Mouse (Mus musculus): ENCODE data around the gene Cdan1.
"Not testable (repeated sequence)": the region's sequence is repeated elsewhere in the genome, so short reads cannot be mapped to it uniquely, and the experiment has no call there.

Gene Cdan1

DNA sequence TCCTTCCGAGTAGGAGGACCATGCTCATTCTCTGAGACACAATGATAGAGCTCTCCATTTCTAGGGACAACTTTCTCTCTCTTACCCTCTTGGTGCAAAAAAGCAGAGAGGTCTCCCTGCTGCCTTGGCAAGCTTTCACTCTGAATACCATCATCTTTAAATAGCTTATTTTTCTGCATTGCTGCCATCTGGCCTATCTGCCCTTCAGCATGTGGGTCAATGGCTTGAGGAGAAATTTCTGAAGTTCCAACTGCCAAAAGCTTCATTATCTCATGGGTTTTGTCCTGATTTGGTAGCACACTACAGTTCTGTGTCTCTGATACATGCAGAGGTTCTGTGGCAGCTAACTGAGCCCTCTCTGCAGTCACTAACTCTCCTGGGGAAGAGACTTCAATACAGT, 104.4 kb downstream of the Cdan1 start:
- no peak for DNase-seq (ENCODE audit: low spot score)

DNA sequence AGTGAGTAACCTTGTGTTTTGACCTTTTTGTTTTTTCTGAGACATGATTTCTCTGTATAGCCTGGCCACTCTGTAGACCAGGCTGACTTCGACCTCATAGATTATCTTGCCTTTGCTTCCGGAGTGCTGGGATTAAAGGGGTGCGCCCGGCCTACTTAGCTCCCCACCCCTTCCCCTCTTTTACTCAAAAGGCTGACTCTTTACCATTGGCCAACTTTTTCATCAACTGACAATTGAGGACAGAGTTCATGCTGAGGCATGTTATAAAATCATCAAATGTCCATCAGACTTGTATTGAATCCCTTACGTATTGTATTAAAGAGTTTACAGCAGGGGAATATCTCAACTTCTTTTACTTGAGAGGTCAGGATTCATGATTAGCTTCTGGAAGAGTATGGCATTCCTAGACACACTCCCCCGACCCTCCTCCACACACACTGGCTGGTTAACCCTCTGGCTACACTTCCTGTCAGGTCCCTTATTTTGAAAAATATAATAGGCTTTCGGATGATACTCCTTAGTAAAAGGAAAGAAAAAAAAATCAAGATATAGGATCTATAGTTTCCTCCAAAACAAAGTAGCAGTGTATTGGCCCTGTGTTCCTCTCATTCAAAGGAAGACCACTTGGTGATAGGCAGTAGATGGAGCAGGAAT, 117.9 kb downstream of the Cdan1 start:
- peak; percentile 68 for DNase-seq (ENCODE audit: low spot score)

DNA sequence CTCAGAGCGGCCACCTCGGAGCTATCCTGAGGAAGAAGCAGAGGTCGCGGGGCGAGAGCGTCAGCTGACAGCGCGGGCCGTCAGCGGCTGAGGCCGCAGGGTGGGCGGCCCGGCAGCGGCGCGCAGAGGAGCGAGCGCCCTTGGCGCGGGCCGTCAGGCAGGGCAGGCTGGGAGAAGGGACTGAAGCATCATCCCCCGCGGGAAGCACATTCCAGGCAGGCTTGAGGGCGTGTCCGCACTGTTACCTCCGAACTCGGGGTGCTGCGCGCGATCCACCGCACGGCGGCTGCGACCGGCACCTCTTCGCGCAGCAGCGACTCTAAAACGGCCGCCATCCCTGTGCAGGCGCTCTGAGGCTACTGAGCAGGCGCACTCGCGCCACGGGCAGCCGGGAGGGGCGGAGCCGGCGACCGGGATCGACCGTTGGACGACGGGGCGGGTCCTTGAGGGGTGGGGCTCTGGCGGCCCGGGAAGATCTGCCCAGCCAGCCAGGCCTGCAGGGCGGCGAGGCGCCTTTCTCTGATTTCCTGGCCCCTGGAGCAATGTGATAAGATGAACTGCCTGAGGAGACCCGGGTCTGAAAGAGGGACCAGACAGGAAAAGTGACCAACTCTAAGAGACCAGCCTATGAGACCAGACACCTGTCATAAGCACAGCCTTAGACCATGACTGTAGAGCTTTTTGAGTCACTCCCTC, 118.6 kb downstream of the Cdan1 start:
- DNase-seq (ENCODE audit: low spot score): peak; percentile 95

DNA sequence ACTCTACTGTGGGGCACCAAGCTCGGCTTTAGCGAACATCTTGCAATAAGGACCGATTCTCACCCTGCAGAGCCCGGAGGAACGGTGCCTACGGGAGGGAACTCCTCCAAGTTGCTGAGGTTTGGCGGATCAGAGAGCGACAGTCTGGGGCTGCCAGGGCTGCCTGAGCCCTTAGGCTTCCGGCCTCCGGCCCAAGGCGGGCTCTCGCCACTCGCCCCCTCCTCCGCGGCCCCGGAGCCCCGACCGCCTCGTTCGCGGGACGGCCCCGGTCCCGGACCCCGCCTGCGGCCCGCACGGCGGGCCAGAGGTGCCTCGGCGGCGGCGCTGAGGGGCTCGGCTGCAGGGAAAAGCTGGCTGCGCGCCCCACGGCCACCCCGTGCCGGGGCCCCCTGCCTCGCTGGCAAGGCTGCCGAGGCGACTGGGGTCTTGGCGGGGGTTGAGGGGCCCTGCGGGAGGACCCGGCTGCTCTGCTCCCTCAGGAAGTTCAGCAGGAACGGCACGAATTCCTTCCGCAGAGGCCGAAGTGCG, 119.2 kb downstream of the Cdan1 start:
- DNase-seq (ENCODE audit: low spot score): peak; percentile 37

DNA sequence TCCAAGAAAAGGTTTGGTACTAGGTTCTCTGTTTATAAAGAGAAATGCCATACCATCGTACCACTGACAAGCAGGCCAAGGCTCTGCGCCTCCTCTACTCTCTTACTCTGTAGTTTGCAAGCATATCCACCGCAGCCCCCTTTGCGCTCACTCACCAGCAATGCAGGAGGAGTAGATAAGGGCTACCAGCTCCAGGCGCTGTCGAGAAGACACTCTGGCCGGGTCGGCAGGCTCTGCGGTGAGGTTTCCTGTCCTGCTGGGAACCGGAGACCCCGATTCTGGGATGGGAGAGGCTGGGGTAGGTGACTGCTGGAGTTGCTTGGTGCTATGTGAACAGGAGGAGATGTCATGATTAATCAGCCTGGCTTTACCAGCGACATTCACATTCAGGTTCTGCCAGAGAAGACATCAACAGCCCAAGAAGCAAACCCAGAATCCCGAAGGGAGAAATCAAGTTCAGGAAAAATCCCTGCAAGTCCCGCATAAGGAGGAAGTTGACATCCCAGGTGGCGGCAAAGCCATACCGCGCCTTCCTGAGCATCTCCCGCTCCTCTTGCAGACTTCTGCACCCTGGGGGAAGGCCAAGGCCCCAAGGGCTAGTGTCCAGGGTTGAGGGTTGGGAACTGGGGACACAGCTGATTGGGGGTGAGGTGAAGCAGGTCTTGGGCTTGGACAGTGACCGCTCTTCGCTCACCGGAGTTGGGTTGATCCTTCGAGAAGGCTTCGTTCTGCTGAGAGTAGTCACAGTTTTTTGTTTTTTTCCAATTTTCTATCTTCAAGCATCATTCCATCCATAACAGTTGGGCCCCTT, 119.9 kb downstream of the Cdan1 start:
- no peak for DNase-seq (ENCODE audit: low spot score)

DNA sequence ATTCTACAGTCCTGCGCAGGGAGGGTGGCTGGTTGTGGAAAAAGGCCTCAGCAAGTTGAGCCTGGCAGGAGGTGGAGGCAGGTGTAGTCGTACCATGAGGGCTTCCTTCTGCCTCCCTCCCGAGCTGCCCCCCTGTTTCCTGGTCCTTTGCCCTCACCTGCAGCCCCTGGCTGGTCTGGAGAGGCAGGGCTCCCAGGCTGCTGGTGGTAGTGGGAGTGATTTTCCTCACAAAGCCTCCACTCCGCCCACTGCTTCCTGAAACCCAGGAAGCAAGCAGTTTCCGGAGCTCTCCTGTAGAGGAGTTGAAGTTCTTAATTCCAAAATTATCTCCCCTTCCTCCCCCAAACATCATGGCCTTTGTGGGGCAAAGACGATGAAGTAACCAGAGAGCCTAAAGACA, 125.8 kb downstream of the Cdan1 start:
- no peak for DNase-seq (ENCODE audit: low spot score)

DNA sequence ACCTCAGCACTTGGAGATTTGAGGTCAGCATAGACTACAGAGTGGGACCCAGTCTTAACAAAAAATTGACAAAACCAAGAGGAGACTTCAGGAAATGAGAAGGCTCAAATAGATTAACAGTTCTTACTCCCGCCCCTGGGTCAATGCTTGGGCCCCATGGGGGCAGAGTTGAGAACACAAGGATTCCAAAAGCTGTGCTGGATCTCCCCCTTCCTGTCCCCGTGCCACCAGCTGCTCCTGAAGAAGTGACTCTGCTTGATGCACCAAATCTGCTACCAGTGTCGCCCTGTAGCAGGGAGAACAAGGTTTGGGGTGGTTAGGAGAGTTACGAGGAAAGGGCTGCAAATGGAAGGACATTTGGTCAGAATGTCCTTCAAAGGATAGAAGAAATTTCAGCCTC, 126.3 kb downstream of the Cdan1 start:
- no peak for DNase-seq (ENCODE audit: low spot score)

DNA sequence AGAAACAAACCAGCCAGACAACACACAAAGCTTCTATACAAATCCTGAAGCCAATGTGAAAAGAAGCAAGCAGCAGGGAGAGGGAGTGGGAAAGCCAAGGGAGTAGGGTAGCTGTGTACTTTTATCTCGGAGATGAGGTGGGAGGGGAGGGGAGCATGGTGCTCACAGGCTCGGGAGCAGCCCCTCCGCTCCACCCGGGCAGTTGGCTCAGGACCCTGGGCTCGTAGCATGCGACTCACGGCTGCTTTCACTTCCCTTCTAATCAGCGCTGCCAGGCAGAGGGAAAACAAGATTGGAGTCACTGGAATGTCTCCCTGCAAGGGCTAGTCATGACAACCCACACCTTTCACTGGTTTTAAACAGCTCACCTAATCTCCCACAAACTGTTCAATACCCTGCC, 127.4 kb downstream of the Cdan1 start:
- DNase-seq (ENCODE audit: low spot score): no peak

DNA sequence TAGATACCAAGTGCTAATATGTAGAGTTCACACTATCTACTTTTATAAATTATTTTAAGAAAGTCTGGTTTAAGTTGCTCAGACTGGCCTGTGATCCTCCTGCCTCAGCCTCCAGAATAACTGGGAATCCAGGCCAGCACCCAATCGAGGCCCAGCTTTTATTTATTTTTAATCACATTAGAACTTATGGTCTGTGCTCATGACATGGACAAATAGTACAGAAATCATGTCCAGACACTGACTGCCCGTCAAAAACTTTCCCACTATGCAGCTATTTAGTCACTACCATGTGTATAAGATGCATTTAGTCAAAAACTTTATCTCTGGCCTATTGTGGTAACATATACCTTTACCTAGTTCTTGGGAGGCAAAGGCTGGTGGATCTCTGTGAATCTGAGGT, 128.0 kb downstream of the Cdan1 start:
- DNase-seq (ENCODE audit: low spot score): no peak

DNA sequence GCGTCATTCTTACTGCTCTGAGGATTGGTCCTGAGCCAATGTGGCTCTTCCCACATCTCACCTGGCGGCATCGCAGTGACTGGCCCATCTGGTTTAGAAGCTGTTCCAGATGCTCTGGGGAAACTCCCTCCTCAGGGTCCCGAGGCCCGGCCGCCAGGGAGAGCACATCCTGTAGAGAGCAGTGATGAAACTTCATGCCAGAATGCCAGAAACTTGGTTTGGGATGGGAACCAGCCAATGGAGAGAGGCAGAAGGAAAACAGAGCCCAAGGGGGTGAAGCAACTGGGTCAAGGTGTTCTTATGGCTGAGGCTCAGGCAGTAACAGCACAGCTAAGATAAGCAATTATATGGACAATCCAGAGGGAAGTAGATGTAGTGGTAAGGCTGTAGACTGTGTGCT, 129.1 kb downstream of the Cdan1 start:
- DNase-seq (ENCODE audit: low spot score): no peak

DNA sequence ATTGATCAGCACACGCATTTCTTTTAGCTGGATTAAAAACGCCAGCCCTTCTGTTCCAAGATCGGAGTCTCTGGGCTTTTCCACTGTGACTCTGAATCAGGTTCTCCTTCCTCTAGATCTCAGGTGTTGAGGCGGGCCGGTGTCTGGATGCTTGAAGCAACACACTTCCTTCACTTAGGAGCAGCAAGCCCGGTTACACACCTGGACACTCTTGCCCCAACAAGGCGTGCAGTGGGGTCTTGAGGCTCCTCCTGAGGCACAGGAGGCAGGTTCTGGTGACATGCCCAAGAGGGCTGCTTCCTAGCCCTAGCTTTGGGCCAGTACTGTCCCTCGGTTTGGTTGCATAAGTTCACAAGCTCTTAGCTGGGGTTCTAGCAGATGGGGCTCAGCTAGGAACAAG, 131.4 kb downstream of the Cdan1 start:
- no peak for DNase-seq (ENCODE audit: low spot score)

DNA sequence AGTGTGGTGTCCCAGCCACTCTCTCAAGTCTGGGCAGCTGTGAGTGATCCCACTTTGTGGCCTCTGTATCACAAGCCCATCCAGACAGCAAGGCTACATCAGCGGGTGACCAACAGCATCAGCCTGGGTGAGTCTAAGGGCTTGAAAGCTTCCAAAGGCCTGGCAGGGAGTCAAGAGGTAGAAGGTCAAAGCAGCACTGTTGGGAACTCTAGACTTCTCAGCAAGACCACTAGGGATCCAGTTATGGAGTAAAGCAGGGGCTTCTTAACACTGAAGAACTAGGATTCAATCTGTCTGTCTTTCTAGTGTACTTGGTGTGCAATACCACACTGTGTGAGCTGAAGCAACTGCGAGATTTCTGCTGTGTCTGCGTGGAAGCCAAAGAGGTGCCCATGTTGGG, 136.5 kb downstream of the Cdan1 start:
- peak; percentile 69 for DNase-seq (ENCODE audit: low spot score)

DNA sequence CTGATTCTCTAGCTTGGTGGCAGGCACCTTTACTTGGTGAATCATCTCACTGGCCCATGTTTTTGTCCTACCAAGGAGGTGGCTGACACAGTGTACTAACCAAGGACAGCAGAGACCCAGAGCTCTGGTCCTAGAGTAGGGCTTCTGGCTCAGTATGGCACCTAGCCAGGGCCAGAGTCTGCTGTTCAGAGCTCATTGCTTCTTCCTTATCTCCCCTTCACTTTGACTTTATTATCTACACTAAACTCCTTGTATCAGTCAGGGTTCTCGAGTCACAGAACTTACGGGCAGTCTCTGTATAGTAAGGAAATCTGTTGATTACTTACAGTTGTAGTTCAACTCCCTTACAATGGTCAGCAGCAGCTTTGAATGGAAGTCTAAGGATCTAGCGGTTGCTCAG, 139.0 kb downstream of the Cdan1 start:
- no peak for DNase-seq (ENCODE audit: low spot score)

DNA sequence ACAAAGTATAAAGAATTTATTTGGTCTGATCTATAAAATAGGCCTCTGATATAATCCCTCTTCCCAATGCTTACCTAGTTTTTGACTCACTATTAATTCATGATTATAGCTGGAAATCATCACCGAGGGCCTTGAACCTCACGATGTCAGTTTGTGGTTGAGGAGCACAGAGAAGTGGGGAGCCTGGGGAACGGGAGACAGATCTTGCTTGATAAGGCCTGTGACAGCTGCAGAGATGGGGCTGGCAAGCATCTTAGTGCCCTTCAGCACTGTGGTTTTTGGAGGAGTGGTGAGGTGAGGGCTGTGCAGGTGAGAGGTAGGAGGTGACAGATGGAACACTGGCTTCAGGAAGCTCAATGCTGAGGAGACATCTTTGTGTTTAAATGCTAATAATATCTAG, 139.8 kb downstream of the Cdan1 start:
- DNase-seq (ENCODE audit: low spot score): no peak

DNA sequence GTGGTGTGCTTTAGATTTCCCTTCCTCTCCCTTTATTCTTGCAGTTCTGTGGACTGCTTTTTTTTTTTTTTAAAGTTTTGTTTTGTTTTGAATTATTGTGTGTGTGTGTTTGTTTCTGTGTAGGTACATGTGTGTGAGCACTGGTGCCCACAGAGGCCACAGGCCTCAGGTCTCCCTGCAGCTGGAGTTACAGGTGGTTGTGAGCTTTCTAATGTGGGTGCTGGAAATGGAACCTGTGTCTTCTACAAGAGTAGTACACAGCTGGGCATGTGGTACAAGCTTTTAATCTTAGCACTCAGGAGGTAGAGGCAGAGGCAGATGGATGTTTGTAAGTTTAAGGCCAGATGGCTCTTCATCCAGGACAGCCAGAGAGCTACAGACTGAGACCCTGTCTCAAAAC, 142.9 kb downstream of the Cdan1 start:
- no peak for DNase-seq (ENCODE audit: low spot score)

DNA sequence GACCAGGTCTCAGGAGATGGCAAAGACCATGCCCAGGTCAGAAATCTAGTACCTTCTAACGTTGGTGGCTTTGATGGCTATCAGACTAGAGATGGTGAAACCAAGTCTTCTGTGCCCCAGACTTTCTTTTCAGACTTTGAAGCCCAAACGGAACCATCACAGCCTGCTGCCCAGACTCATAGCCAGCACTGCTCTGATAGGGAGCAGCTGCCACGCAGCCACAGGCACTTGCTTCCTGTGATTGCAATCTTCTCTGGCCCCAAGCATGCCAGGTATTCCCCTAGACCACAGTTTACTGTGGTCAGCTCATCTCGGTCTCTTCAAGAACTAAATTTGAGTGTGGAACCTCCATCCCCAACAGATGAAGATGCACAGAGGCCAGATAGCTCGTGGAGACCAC, 147.3 kb downstream of the Cdan1 start:
- DNase-seq (ENCODE audit: low spot score): no peak

DNA sequence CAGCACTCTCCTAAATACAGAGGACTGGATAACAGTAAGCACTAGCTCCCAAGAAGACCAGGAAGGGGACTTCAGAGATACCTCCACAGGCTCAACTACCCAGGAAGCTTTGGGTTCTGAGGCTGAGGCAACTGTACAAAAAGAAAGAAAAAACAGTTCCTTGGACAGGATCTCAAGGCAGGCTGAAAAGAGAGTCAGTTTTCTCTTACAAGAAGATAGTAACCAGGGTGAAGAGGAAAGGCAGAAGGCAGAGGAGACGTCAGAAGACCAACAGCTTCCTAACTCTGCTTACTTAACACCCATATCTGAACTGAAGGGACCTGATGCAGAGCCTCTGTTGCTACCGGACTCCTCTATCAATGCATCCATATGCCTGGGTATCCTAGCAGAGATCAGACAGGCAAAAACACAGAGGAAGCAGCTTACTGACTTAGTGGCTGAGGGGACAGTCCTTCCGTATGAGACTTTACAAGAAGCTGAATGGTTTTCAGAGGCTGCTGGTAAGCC, 149.5 kb downstream of the Cdan1 start:
- no peak for DNase-seq (ENCODE audit: low spot score)

DNA sequence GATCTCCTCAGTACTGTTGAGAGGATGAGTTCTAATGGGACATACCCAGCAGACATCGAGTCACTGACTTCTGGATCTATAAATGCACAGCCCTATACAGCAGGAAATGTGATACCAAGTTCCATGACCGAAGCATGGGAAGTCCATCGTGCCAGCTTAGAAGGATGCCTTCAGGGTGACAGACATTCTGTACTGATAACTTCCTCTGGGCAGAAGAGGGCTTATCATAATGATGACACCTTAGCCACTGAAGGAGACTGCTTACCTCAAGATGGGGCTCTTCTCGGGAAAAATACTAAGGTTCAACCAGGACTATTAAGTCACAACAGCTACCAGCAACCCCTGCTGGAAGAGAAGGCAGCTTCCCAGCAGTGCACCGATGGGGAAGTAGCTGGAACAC, 152.2 kb downstream of the Cdan1 start:
- DNase-seq (ENCODE audit: low spot score): no peak

DNA sequence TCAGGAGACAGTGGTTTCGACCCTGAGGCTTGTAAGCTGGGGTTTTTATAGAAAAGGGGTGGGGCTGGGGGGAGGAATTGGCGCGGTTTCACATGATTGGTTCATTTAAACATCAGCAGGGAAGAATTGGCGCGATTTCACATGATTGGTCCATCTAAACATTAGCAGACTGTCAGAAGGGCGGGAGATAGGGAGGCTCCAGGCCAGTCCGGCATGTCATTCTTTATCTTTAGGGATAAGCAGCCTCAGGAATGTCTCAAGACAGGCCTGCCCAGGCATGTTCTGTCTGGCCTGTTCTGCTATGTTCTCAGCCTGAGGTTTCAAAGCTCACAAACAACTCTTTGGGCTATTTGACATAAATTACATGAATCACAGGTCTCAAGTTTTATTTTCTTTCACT, 168.8 kb downstream of the Cdan1 start:
- DNase-seq (ENCODE audit: low spot score): not testable (repeated sequence)

DNA sequence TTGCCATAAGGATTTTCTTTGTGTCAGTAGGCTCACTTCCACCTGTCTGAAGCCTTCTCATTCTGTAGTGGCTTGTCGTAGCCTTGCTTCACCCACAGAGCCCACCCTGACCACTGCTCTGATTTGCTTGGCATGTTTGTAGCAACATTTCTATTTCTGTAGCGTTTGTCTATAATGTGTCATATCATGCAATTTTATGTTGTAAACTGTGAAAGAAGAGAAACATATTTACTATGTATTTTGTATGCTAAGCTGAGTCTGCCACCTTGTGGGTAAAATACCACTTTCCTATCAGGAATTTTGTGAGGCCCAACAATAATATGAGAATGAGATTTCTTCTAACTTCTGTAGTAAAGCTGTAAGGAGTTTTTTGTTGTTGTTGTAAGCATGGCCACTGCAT, 179.7 kb downstream of the Cdan1 start:
- DNase-seq (ENCODE audit: low spot score): peak; percentile 38

DNA sequence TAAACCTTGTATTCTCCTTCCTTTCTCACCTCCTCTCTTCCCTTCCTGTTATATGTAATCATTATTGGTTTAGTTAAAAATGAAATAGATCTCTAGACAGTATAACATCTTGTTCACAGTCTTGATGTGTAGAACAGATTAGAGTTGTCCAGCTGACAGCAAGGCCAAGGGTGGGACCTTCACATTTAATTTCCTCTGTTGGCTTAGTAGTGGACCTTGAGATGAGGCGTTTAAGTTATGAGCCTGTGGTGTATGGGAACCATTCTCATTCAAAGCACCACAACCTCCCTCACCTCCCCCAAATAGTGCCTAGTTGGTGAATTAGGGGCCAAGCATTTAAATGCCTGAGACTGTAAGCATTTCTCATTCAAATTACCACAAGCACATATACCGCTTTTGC, 182.5 kb downstream of the Cdan1 start:
- DNase-seq (ENCODE audit: low spot score): no peak
